Mouse (Mus musculus) MEL (cell line): ENCODE measurements around the gene Megf8. TPM values are rescaled to one million over a fixed set of nuclear protein-coding genes. Genes with fewer than 3 reads are reported as not detected.

Experiments used
- DNase-seq: peaks from one replicate; pipeline ENCODE4 v3.0.0; 2011; ENCODE audit warnings: low read depth, low spot score
- H3K27ac ChIP-seq: 2 replicates; pipeline ENCODE4 v1.5.1; 2012; ENCODE audit warnings: low read depth, mild to moderate bottlenecking, control low read depth, low read length, moderate library complexity; ENCODE audit not compliant: control insufficient read depth
- H3K27me3 ChIP-seq, 2 experiments: fragments of 150-350 bp in 1 of 2; sonication (generic) in 1 of 2; 2 replicates each; pipeline ENCODE4 v1.6.1; 2012; ENCODE audit warnings: low read length in 2 of 2, mild to moderate bottlenecking in 2 of 2, improper control_type of control experiment in 1 of 2, moderate library complexity in 1 of 2; ENCODE audit not compliant: insufficient read depth in 2 of 2, control insufficient read depth in 1 of 2
- H3K36me3 ChIP-seq, 2 experiments: 2 replicates each; pipeline ENCODE4 v1.6.1; 2012 to 2014; ENCODE audit warnings: low read length in 2 of 2, improper control_type of control experiment in 1 of 2, inconsistent platforms in 1 of 2, mild to moderate bottlenecking in 1 of 2; ENCODE audit not compliant: insufficient read depth in 2 of 2, control insufficient read depth in 1 of 2
- H3K4me1 ChIP-seq, 2 experiments: fragments of 150-350 bp in 1 of 2; sonication (generic) in 1 of 2; 2 replicates each; pipeline ENCODE4 v1.6.1; 2012; ENCODE audit warnings: low read length in 2 of 2, improper control_type of control experiment in 1 of 2, mild to moderate bottlenecking in 1 of 2; ENCODE audit not compliant: insufficient read depth in 2 of 2, control insufficient read depth in 1 of 2
- H3K4me3 ChIP-seq, 2 experiments: fragments of 150-350 bp in 1 of 2; sonication (generic) in 1 of 2; 2 replicates each; pipeline ENCODE4 v1.5.1; 2012; ENCODE audit warnings: low read depth in 2 of 2, low read length in 2 of 2, mild to moderate bottlenecking in 2 of 2, moderate library complexity in 2 of 2, control low read depth in 1 of 2, improper control_type of control experiment in 1 of 2; ENCODE audit not compliant: control insufficient read depth in 1 of 2, insufficient read depth in 1 of 2
- H3K79me2 ChIP-seq: 2 replicates; pipeline ENCODE4 v1.6.1; 2012; ENCODE audit warnings: mild to moderate bottlenecking, low read length, moderate library complexity; ENCODE audit not compliant: control insufficient read depth, poor library complexity, insufficient read depth
- H3K9ac ChIP-seq: 2 replicates; pipeline ENCODE4 v1.6.1; 2012; ENCODE audit warnings: low read depth, mild to moderate bottlenecking, control low read depth, low read length, moderate library complexity; ENCODE audit not compliant: control insufficient read depth, poor library complexity, severe bottlenecking
- H3K9me3 ChIP-seq: fragments of 150-350 bp; sonication (generic); replicated peaks from 2 replicates; pipeline ENCODE4 v1.6.1; 2012; ENCODE audit warnings: mild to moderate bottlenecking, low read length, improper control_type of control experiment, moderate library complexity; ENCODE audit not compliant: insufficient read depth
- CHD2 ChIP-seq: IDR thresholded peaks from 2 replicates; pipeline ENCODE4 v1.6.1; 2011; ENCODE audit warnings: low read length, improper control_type of control experiment
- E2F4 ChIP-seq: IDR thresholded peaks from 2 replicates; pipeline ENCODE4 v1.6.1; 2011; ENCODE audit warnings: low read depth, low read length, improper control_type of control experiment, borderline replicate concordance
- ELF1 ChIP-seq: IDR thresholded peaks from 2 replicates; pipeline ENCODE4 v1.6.1; 2014; ENCODE audit warnings: low read depth, mild to moderate bottlenecking, inconsistent platforms, low read length, improper control_type of control experiment, moderate library complexity
- EP300 ChIP-seq, 2 experiments: IDR thresholded peaks; 2 replicates each; pipeline ENCODE4 v1.6.1; 2011; ENCODE audit warnings: improper control_type of control experiment in 2 of 2, low read length in 2 of 2, low read depth in 1 of 2, mild to moderate bottlenecking in 1 of 2
- ETS1 ChIP-seq: IDR thresholded peaks from 2 replicates; pipeline ENCODE4 v1.6.1; 2012; ENCODE audit warnings: low read depth, mild to moderate bottlenecking, inconsistent platforms, low read length, improper control_type of control experiment, moderate library complexity
- GABPA ChIP-seq: IDR thresholded peaks from 2 replicates; pipeline ENCODE4 v1.6.1; 2012; ENCODE audit warnings: low read depth, mild to moderate bottlenecking, inconsistent platforms, low read length, improper control_type of control experiment, moderate library complexity
- MAX ChIP-seq: IDR thresholded peaks from 2 replicates; pipeline ENCODE4 v1.6.1; 2011; ENCODE audit warnings: low read length, improper control_type of control experiment
- MXI1 ChIP-seq: IDR thresholded peaks from 2 replicates; pipeline ENCODE4 v1.6.1; 2011; ENCODE audit warnings: mild to moderate bottlenecking, low read depth, low read length, improper control_type of control experiment
- MYB ChIP-seq: IDR thresholded peaks from 2 replicates; pipeline ENCODE4 v1.6.1; 2011; ENCODE audit warnings: mild to moderate bottlenecking, low read depth, low read length, improper control_type of control experiment
- POLR2A ChIP-seq, 2 experiments: IDR thresholded peaks; 2 replicates each; pipeline ENCODE4 v1.6.1; 2011 to 2012; ENCODE audit warnings: low read length in 2 of 2, mild to moderate bottlenecking in 2 of 2, control low read depth in 1 of 2, improper control_type of control experiment in 1 of 2, low read depth in 1 of 2, moderate library complexity in 1 of 2; ENCODE audit not compliant: control insufficient read depth in 1 of 2, insufficient read depth in 1 of 2, poor library complexity in 1 of 2
- POLR2AphosphoS2 ChIP-seq: IDR thresholded peaks from 2 replicates; pipeline ENCODE4 v1.6.1; 2011; ENCODE audit warnings: low read length, improper control_type of control experiment
- POLR2AphosphoS5 ChIP-seq: IDR thresholded peaks from 2 replicates; pipeline ENCODE4 v1.6.1; 2012; ENCODE audit warnings: low read depth, borderline replicate concordance, mild to moderate bottlenecking, inconsistent platforms, low read length, moderate library complexity, mixed read lengths
- SMC3 ChIP-seq: IDR thresholded peaks from 2 replicates; pipeline ENCODE4 v1.6.1; 2011; ENCODE audit warnings: low read depth, low read length, improper control_type of control experiment
- TCF12 ChIP-seq: IDR thresholded peaks from 2 replicates; pipeline ENCODE4 v1.6.1; 2014; ENCODE audit warnings: low read depth, mild to moderate bottlenecking, inconsistent platforms, low read length, improper control_type of control experiment, moderate library complexity
- UBTF ChIP-seq: IDR thresholded peaks from 2 replicates; pipeline ENCODE4 v1.6.1; 2012; ENCODE audit warnings: low read depth, mild to moderate bottlenecking, inconsistent platforms, low read length, improper control_type of control experiment, moderate library complexity, borderline replicate concordance; ENCODE audit not compliant: insufficient read depth
- USF2 ChIP-seq, 2 experiments: IDR thresholded peaks; 2 replicates each; pipeline ENCODE4 v1.6.1; 2011 to 2012; ENCODE audit warnings: improper control_type of control experiment in 2 of 2, low read length in 2 of 2, borderline replicate concordance in 1 of 2, inconsistent platforms in 1 of 2, low read depth in 1 of 2, mild to moderate bottlenecking in 1 of 2; ENCODE audit not compliant: insufficient read depth in 1 of 2
- ZC3H11A ChIP-seq: IDR thresholded peaks from 2 replicates; pipeline ENCODE4 v1.6.1; 2012; ENCODE audit warnings: low read depth, mild to moderate bottlenecking, inconsistent platforms, low read length, improper control_type of control experiment
- ZKSCAN1 ChIP-seq: IDR thresholded peaks from 2 replicates; pipeline ENCODE4 v1.6.1; 2012; ENCODE audit warnings: low read depth, mild to moderate bottlenecking, inconsistent platforms, low read length, improper control_type of control experiment, moderate library complexity
- ZMIZ1 ChIP-seq: IDR thresholded peaks from 2 replicates; pipeline ENCODE4 v1.6.1; 2012; ENCODE audit warnings: low read depth, mild to moderate bottlenecking, inconsistent platforms, low read length, improper control_type of control experiment, moderate library complexity
- polyA plus RNA-seq, 2 experiments: library from polyadenylated mRNA; stranded (reverse) in 1 of 2; unstranded in 1 of 2; fragments of >175 nt in 1 of 2; fragments of >200 nt in 1 of 2; gene quantifications; 2 replicates each; pipeline versions ENCODE4 v1.2.1 to v1.2.4; 2012; ENCODE audit warnings: low replicate concordance in 2 of 2, low read depth in 1 of 2; ENCODE audit not compliant: insufficient read length in 2 of 2, insufficient read depth in 1 of 2, missing spikeins in 1 of 2
- total RNA-seq: library from RNA; depleted of rRNA; stranded (reverse); fragments of 300-350 nt; gene quantifications from 2 replicates; pipeline ENCODE4 v1.2.3, GENCODE M21; 2012

The Megf8 gene
- total and polyA plus RNA-seq, 3 experiments, result 12.7 to 22.0 TPM; not detected in 1

DNA sequence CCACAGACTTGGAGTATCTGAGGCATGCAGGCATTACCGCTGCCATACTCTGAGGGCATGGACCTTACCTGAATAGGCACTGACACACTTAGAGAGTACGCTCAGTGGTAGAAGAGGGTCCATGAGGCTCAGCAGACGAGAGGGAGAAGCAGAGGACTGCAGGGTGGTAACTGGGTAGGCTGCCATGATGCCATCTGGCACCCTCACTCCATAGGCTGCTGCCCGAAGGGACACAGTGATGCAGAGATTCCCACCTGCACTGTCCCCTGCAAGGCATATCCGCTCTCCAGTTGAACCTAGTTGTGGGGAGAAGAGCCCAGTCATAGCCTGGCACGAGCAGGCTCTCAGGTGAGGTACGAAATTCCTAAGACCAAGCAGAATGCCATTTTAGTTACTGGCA, 66.4 kb downstream of the Megf8 start:
- Histone ChIP-seq H3K9me3 (no peaks in the 10 kb centered on the region), H3K36me3 (peaks cover 0 to 18% of the 10 kb centered on the region in 2 experiments; a peak in 2 of 4 replicates), H3K27ac (no peak overlapping the region), H3K79me2 (no peaks in the 10 kb centered on the region; the same call in 1 of the 2 replicates), H3K9ac (no peak overlapping the region), H3K27me3 (no peaks in the 10 kb centered on the region), H3K4me3 (no peak overlapping the region), H3K4me1 (peaks cover 13 to 26% of the 10 kb centered on the region in 2 experiments)
- TF ChIP-seq UBTF, result no peak
- no peak for TF ChIP-seq E2F4
- TF ChIP-seq USF2 (IDR thresholded peaks at IDR 0.05; ENCODE audit: borderline replicate concordance in 1 of 2, insufficient read depth in 1 of 2, low read depth in 1 of 2, low read length in 2 of 2), result no peak
- no peak for TF ChIP-seq ZC3H11A
- no peak for TF ChIP-seq MAX
- no peak for TF ChIP-seq MYB
- no peak for TF ChIP-seq SMC3
- no peak for TF ChIP-seq ZKSCAN1
- TF ChIP-seq TCF12, result no peak
- TF ChIP-seq EP300 (IDR thresholded peaks at IDR 0.05; ENCODE audit: low read depth in 1 of 2, low read length in 2 of 2), result no peak
- no peak for TF ChIP-seq CHD2
- TF ChIP-seq POLR2A (IDR thresholded peaks at IDR 0.05; ENCODE audit: control insufficient read depth in 1 of 2, insufficient read depth in 1 of 2, low read depth in 1 of 2, low read length in 2 of 2, poor library complexity in 1 of 2), result no peak
- TF ChIP-seq POLR2AphosphoS5, result no peak
- no peak for TF ChIP-seq MXI1
- no peak for TF ChIP-seq GABPA
- TF ChIP-seq ELF1, result no peak
- TF ChIP-seq POLR2AphosphoS2, result no peak
- no peak for TF ChIP-seq ETS1
- no peak for TF ChIP-seq ZMIZ1
- no peak for DNase-seq

GRCm38 (mm10) chr7:25383891-25384290, 66.9 kb downstream of the Megf8 start:
- H3K4me3 ChIP-seq, result no peak overlapping the region
- no peaks in the 10 kb centered on the region for H3K27me3 ChIP-seq
- no peak for DNase-seq
- H3K9ac ChIP-seq, result no peak overlapping the region
- H3K79me2 ChIP-seq, result no peaks in the 10 kb centered on the region; the same call in 1 of the 2 replicates
- H3K36me3 ChIP-seq, result peaks cover 0 to 18% of the 10 kb centered on the region in 2 experiments; a peak in 2 of 4 replicates
- H3K4me1 ChIP-seq, result peaks cover 13 to 26% of the 10 kb centered on the region in 2 experiments
- no peak for TF ChIP-seq ZKSCAN1
- H3K9me3 ChIP-seq, result no peaks in the 10 kb centered on the region
- no peak overlapping the region for H3K27ac ChIP-seq
